Mouse (Mus musculus) neutrophil, adult 59 days (primary cell): Measurements from ENCODE around the gene Kpna2. TPM values are rescaled to one million over a fixed set of nuclear protein-coding genes. Genes with fewer than 3 reads are reported as not detected.

Experiments
- total RNA-seq, 2 experiments: library from RNA; stranded (reverse); gene quantifications; 1 replicate in 1 of 2; 2 replicates in 1 of 2; pipeline ENCODE4 v1.2.4; 2023

The Kpna2 gene
- 100 to 1,000 TPM; 102 to 109 TPM for total RNA-seq

DNA sequence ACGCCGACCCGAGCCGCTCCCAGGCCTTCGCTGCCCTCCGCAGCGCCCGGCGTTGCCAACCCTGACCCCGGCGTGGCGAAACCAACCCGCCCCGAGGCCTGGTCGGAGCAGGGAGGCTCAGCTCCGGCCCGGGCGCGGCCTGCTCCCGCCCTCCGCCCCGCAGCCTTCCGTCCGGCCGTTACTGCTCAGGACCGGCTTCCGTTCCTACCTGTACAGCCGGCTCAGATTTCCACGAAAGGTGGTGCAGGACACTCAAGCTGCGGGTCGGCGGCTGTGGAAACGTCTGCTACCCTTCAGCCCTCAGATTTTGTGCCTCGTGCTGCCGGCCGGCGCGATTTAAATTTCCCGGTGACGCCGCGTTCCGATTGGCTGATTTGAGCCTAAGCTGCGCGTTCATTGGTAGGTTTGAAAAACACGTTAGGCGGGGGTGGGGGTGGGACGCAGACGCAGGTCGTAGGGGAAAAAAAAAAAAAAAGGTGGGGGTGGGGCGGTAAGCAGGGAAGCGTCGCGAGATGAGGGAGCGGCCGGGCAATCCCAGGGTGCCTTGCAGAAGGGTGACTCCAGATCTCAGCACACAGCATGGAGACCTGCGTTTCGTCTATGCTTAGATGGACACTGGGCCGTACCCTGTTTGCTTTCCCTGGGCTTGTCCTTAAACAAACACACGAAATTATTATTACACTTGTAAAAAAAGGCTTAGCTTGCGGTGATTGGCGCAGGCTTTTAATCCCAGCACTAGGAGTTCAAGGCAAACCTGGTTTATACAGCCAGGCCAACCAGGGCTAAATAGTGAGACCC, at the start of gene Kpna2:
Gene Kpna2 (minus strand): TSS at position 391 of the 798 bp plus-strand sequence.

DNA sequence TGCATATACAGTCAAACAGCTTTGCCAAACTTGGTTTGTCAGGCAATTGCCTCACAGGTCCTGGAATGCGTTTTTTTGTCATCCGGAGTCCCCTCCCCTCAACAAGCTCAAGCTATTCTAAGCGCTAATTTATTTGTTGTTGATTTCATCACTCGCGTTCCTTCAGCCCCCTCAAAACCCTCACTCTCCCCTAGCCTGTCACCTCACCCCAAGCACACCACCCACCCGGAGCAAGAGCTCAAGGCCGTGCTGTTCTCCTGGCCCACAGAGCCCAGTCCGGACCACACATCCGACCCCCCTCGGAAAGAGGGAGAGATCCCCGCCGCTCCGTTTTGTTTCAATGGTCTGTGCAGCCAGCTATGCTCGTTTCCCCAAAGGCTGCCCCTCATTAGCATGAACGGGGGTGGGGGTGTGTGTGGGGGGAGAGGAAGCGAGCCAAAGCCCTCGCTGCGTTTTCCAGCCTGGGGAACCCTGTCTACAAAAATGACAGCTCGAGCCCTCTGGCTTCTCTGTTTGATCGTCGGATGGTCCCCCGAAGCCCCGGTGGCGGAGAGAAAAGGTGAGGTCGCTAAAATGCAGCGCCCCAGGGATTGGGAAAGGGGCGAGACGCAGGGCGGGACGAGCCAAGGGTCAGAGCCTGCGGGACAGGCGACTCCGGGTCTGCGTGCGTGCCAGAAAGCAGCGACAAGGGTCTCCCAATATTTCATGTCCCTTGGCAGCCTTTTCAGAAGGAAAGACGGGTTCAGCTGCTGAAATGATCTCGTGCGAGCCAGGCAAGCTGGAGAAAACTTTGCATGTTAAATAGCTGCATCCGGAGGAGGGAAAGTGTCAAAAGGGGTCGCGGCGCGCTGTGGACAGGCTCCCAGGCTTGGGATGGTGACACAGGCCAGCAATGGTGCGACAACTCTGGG, 26.3 kb upstream of the Kpna2 start, which contains the start of gene 1810010H24Rik:
Gene 1810010H24Rik (plus strand): TSS at position 271 of the 911 bp plus-strand sequence.

Other genes with a start within 250 kb of the Kpna2 start
- 10 to 100 TPM in 1 of 2 experiments, 1 to 10 TPM in 1; 10.0 to 10.3 TPM for gene Pecam1, start 248.9 kb downstream of the Kpna2 start, total RNA-seq
- gene Milr1, start 248.3 kb downstream of the Kpna2 start, total RNA-seq = 100 to 1,000 TPM; 118 to 125 TPM
- gene Polg2, start 220.0 kb downstream of the Kpna2 start, total RNA-seq = 10 to 100 TPM; 11.3 to 13.7 TPM
- gene Ddx5, start 210.4 kb downstream of the Kpna2 start, total RNA-seq = 1,000 to 10,000 TPM; 1,273 to 1,361 TPM
- 10 to 100 TPM; 19.3 to 19.5 TPM for gene Cep95, start 210.3 kb downstream of the Kpna2 start, total RNA-seq
- 10 to 100 TPM; 35.9 to 36.1 TPM for gene Smurf2, start 78.8 kb downstream of the Kpna2 start, total RNA-seq
- gene 1810010H24Rik, start 26.1 kb upstream of the Kpna2 start, total RNA-seq = under 1 TPM; 0.37 to 0.42 TPM
- gene Bptf, start 132.6 kb upstream of the Kpna2 start, total RNA-seq = 10 to 100 TPM; 62.2 to 64.9 TPM
- gene Nol11, start 189.8 kb upstream of the Kpna2 start, total RNA-seq = 10 to 100 TPM; 10.2 to 16.1 TPM